Mouse (Mus musculus): ENCODE data around the gene Clec2d.

Gene Clec2d

GRCm38 (mm10) chr6:129180403-129181169 is at the start of gene Clec2d:
Gene Clec2d (plus strand): TSS chr6:129180615.
- in situ Hi-C loops (cut with MboI) = loop anchor here (10.0 kb wide), 2 partner anchors 54 to 326 kb away; no protein-coding TSS in a partner anchor

DNA sequence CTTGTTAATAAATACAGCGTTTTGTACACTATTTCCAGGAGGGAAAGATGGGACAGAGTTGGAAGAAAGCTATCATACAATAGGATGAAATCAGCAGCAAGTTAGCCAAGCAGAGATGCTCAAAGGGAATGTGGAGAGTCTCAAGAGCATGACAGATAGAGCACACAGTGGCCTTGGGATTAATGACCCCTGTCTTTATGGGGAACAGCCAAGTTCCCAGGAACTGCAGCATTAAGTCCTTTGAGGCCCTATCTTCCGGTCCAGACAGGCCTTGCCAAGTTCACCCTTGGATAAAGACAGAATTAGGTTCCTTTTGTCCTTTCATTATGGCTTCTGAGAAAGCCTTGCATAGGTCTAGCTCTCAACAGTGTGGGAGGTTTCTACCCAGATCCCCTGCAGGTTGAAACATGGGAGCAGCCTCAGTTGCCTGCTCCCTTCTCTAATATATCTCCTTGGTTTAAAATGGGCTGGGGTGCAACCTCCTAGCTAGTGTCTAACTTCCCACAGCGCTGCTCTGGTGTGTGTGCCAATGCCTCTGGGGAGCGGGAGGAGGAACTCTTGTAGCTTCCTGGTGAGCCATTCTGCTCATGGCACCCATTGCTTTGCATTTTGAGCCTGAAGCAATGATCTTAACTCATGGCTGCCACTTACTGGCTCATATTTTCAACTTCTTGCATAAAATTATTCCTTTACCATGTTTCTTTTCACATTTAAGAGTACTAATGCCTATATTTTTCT is 47.6 kb upstream of the Clec2d start:
- in situ Hi-C loops (cut with MboI) = no loop called here

GRCm38 (mm10) chr6:129146812-129147211 is 33.6 kb upstream of the Clec2d start:
- in situ Hi-C loops (cut with MboI) = no loop called here

DNA sequence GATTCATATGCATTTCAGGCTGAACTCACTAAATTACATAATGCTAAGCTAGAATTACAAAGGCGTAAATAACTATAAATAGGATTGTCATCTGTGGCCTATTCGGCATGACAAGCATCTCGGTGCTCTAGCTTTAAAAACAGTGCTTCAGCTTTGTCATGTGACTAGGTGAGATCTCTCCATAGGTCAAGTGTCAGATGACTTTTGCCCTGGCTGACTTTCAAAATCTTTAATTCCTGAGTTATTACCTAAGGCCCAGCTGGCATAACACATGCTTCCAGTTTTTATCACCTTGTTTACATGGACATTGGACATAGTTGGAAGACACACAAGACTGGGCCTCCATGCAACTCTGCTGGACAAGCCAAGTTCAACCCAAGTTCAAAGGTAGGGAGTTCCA is 20.3 kb upstream of the Clec2d start:
- in situ Hi-C loops (cut with MboI) = no loop called here

- in situ Hi-C loops (cut with MboI) = no loop called here
Measured at GRCm38 (mm10) chr6:129161136-129161535, 19.3 kb upstream of the Clec2d start.

- in situ Hi-C loops (cut with MboI) = no loop called here
Measured at GRCm38 (mm10) chr6:129161951-129162350, 18.5 kb upstream of the Clec2d start.

DNA sequence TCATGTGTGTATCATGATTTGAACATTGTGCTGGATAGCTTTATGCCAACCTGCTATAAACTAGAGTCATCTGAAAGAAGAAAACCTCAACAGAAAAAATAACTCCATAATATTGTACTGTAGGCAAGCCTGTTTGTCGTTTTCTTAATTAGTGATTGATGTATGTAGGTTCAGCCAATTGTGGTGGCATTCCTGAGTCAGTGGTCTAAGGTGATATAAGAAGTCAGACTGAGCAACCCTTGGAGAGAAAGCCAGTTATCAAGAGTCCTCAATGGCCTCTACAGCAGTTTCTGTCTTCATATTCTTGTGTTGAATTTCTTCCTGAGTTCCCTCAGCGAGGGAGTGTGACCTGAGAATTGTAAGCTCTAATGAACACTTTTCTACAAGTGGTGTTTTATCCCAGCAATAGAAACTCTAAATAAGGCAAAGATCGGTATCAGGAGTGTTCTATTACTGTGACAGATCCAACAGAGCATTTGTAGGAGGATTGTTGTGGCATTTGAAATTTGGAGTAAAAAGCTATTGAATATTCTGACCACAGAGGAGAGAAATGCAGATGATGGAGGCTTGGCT is 17.7 kb upstream of the Clec2d start:
- in situ Hi-C loops (cut with MboI) = no loop called here

DNA sequence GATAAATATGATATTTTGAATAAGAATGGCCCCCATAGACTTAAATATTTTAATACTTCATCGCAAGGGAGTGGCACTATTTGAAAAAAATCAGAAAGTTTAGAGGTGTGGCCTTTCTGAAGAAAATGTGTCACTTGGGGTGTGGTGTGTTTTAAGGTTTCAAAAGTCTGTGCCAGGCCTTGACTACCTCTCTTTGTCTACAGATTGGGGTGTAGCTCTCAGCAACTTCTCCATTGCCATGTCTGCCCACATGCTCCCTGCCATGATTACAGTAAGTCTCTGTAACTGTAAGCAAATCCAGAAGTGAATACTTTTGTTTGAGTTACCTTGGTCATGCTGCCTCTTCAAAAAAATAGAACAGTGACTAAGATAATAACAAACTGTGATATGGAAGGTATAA is 16.8 kb upstream of the Clec2d start:
- in situ Hi-C loops (cut with MboI) = no loop called here

GRCm38 (mm10) chr6:129170925-129171324 is 9.5 kb upstream of the Clec2d start:
- in situ Hi-C loops (cut with MboI) = no loop called here

DNA sequence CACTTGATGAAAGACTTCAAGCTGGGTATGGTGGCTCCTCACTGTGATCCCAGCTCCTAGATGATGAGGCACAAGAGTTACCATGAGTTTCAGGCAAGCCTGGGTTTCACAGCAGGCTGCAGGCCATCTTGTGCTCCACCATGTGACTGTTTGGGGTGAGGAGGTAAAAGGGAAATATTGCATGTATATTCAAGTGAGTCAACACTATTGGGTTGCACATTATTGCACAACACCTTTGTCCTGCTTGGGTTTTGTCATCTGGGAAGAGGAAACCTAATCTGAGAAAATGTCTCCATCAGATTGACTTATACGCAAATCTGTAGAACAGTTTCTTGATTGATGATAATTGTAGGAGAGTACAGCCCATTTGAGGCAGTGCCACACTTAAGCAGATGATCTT is 8.7 kb upstream of the Clec2d start:
- in situ Hi-C loops (cut with MboI) = no loop called here

GRCm38 (mm10) chr6:129174836-129175235 is 5.6 kb upstream of the Clec2d start:
- in situ Hi-C loops (cut with MboI) = no loop called here

GRCm38 (mm10) chr6:129175612-129176011 is 4.8 kb upstream of the Clec2d start:
- in situ Hi-C loops (cut with MboI) = no loop called here

DNA sequence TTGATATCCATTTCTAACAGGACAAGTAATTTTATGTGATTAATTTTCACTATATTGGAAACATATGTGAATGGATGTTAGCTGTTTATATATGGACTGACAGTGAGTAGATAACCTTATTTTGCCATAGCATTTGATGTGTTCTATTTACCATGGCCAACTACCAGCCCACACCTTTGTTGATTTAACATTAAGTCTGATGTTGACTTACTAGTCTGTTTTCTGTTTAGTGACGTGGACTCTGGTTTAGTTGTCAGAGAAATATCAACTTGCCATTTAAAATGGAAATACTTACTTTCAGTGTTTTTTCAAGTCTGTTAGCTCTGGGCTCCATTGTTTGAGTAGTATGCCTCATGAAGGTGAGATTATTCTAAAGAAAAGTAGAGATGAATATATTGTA is 3.8 kb upstream of the Clec2d start:
- in situ Hi-C loops (cut with MboI) = no loop called here

GRCm38 (mm10) chr6:129179281-129179680 is 1.1 kb upstream of the Clec2d start:
- in situ Hi-C loops (cut with MboI) = no loop called here

DNA sequence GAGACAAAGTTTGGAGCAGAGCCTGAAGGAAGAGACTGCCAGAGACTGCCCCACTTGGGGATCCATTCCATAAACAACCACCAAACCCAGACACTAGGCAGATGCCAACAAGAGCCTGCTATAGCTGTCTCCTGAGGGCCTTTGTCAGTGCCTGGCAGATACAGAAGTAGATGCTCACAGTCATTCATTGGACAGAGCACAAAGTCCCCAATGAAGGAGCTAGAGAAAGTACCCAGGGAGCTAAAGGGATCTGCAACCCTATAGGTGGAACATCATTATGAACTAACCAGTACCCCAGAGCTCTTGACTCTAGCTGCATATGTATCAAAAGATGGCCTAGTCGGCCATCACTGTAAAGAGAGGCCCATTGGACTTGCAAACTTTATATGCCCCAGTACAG is 584 bp upstream of the Clec2d start:
- in situ Hi-C loops (cut with MboI) = loop anchor here (10.0 kb wide), 2 partner anchors 55 to 325 kb away; no protein-coding TSS in a partner anchor

DNA sequence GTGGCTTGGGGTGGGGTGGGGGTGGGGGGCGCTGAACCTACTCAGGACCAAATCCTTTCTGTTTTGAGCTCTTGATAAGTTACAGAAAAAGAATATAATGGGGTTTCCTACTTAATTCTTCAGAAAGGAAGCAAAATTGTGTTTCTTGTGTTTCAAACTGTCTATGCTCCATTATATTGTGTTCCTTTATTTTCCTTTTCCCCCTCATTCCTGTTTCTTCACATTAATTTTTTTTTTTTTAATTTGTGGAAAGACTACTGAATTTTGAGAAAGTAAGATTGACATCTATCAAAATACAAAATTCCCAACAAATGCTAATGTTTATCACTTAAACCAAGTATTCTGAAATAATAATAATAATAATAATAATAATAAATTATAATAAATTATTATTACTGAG is 834 bp downstream of the Clec2d start:
- in situ Hi-C loops (cut with MboI) = loop anchor here (10.0 kb wide), 2 partner anchors 54 to 326 kb away; no protein-coding TSS in a partner anchor

DNA sequence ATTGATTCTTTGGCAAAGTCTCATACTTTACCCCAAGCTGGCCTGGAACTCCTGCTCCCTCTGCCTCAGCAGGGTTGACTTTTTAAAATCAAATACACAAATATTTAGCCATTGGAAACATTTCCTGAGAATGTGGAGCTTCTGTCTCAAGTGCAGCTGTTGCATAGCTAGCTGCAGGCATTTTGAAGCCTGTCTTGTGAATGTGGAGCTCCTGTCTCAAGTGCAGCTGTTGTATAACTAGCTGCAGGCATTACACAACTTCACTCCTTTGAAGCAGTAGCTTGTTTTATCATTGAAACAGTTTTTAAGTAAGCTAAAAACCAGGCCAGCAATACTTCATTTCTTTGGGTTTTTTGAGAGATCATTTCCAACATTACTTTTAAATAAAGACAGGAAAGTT is 1.3 kb downstream of the Clec2d start:
- in situ Hi-C loops (cut with MboI) = loop anchor here (10.0 kb wide), 2 partner anchors 53 to 327 kb away; no protein-coding TSS in a partner anchor

- in situ Hi-C loops (cut with MboI) = loop anchor here (10.0 kb wide), 2 partner anchors 52 to 328 kb away; no protein-coding TSS in a partner anchor
Measured at GRCm38 (mm10) chr6:129182518-129182917, 2.1 kb downstream of the Clec2d start.

- in situ Hi-C loops (cut with MboI) = loop anchor here (10.0 kb wide), 2 partner anchors 51 to 329 kb away; no protein-coding TSS in a partner anchor
Measured at GRCm38 (mm10) chr6:129184001-129184400, 3.6 kb downstream of the Clec2d start.

DNA sequence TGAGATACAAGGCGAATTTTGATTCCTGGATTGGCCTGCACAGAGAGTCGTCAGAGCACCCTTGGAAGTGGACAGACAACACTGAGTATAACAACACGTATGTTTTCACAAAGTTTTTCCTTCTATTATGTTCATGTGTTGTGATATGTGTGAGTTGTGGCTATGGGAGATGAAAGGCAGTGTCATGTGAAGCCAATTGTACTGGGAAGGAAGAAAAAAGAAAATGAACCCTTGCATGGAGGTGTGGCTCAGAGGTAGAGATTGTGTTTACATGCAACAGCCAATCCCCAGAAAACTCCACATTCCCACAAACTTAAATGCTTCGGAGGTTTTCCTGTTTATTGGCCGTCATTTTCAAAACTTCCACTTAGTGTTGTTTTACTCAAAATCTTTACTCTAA is 4.4 kb downstream of the Clec2d start:
- in situ Hi-C loops (cut with MboI) = loop anchor here (10.0 kb wide), 2 partner anchors 50 to 330 kb away; no protein-coding TSS in a partner anchor

- in situ Hi-C loops (cut with MboI) = loop anchor here (10.0 kb wide), 2 partner anchors 49 to 331 kb away; no protein-coding TSS in a partner anchor
Measured at GRCm38 (mm10) chr6:129186022-129186421, 5.6 kb downstream of the Clec2d start.
